Mouse (Mus musculus): ENCODE data around the gene Ccdc159. TPM values are rescaled to one million over a fixed set of nuclear protein-coding genes. Genes with fewer than 3 reads are reported as not detected.
A peak's percentile ranks its signal among the peaks of the same experiment; 100 is the strongest.

Gene Ccdc159
- total and polyA plus RNA-seq, 3 experiments = 3.0 to 4.9 (median 3.4) TPM

GRCm38 (mm10) chr9:21953600-21953999 is 26.3 kb downstream of the Ccdc159 start:
- DNase-seq = no peak
- Histone ChIP-seq H3K27me3 (ENCODE audit: control insufficient read depth, insufficient read depth, low read length) (no peaks in the 10 kb centered on the region), H3K36me3 (ENCODE audit: control insufficient read depth, insufficient read depth, low read length) (no peaks in the 10 kb centered on the region), H3K4me3 (no peak overlapping the region), H3K4me1 (ENCODE audit: control insufficient read depth, insufficient read depth, low read length) (no peaks in the 10 kb centered on the region), H3K27ac (no peak overlapping the region), H3K79me2 (replicated peaks; ENCODE audit: control insufficient read depth, insufficient read depth, low read length) (no peaks in the 10 kb centered on the region), H3K9ac (ENCODE audit: low read depth, low read length) (no peak overlapping the region)
- TF ChIP-seq CTCF (IDR thresholded peaks at IDR 0.05) (no peak), POLR2A (IDR thresholded peaks at IDR 0.05; ENCODE audit: insufficient read depth, low read depth, low read length) (no peak), EP300 (IDR thresholded peaks at IDR 0.05; ENCODE audit: insufficient read depth, low read depth, low read length) (no peak)
- intact Hi-C loops (cut with DNase I) = no loop called here
- WGBS = 5% methylated on average over 3 of the region's 3 CpGs

GRCm38 (mm10) chr9:21954635-21955034 is 27.4 kb downstream of the Ccdc159 start:
- intact Hi-C loops (cut with DNase I) = loop anchor here (2.0 kb wide), 2 partner anchors 30 to 48 kb away; partner anchors contain the start of genes Ccdc151 and Prkcsh
- no peaks in the 10 kb centered on the region for H3K36me3 ChIP-seq (ENCODE audit: control insufficient read depth, insufficient read depth, low read length)
- DNase-seq = no peak
- H3K27ac ChIP-seq = no peak overlapping the region
- H3K4me3 ChIP-seq = no peak overlapping the region
- no peak overlapping the region for H3K9ac ChIP-seq (ENCODE audit: low read depth, low read length)
- no peaks in the 10 kb centered on the region for H3K4me1 ChIP-seq (ENCODE audit: control insufficient read depth, insufficient read depth, low read length)
- H3K79me2 ChIP-seq (replicated peaks; ENCODE audit: control insufficient read depth, insufficient read depth, low read length) = no peaks in the 10 kb centered on the region
- no peaks in the 10 kb centered on the region for H3K27me3 ChIP-seq (ENCODE audit: control insufficient read depth, insufficient read depth, low read length)
- TF ChIP-seq CTCF (IDR thresholded peaks at IDR 0.05) = no peak
- TF ChIP-seq EP300 (IDR thresholded peaks at IDR 0.05; ENCODE audit: insufficient read depth, low read depth, low read length) = no peak
- no peak for TF ChIP-seq POLR2A (IDR thresholded peaks at IDR 0.05; ENCODE audit: insufficient read depth, low read depth, low read length)
- 70% methylated on average over 3 of the region's 3 CpGs for WGBS

- Histone ChIP-seq H3K4me1 (ENCODE audit: control insufficient read depth, insufficient read depth, low read length) (no peaks in the 10 kb centered on the region), H3K9ac (ENCODE audit: low read depth, low read length) (peak overlapping the region; percentile 35; the same call in 1 of the 2 replicates), H3K4me3 (peak overlapping the region; percentile 87), H3K36me3 (ENCODE audit: control insufficient read depth, insufficient read depth, low read length) (no peaks in the 10 kb centered on the region), H3K27ac (peak overlapping the region; percentile 98), H3K27me3 (ENCODE audit: control insufficient read depth, insufficient read depth, low read length) (no peaks in the 10 kb centered on the region), H3K79me2 (replicated peaks; ENCODE audit: control insufficient read depth, insufficient read depth, low read length) (no peaks in the 10 kb centered on the region)
- intact Hi-C loops (cut with DNase I) = loop anchor here (2.0 kb wide), 2 partner anchors 30 to 48 kb away; partner anchors contain the start of genes Ccdc151 and Prkcsh
- TF ChIP-seq EP300 (IDR thresholded peaks at IDR 0.05; ENCODE audit: insufficient read depth, low read depth, low read length) (0 out of 2 replicates have a peak, but pooled peaks have one; percentile 46), POLR2A (IDR thresholded peaks at IDR 0.05; ENCODE audit: insufficient read depth, low read depth, low read length) (no peak), CTCF (IDR thresholded peaks at IDR 0.05) (peak; percentile 55)
- WGBS = 2% methylated on average over 18 of the region's 18 CpGs
- no peak for DNase-seq
These were observed 27.9 kb downstream of the Ccdc159 start for GRCm38 (mm10) chr9:21955225-21955569.

- H3K79me2 ChIP-seq (replicated peaks; ENCODE audit: control insufficient read depth, insufficient read depth, low read length) = no peaks in the 10 kb centered on the region
- intact Hi-C loops (cut with DNase I) = loop anchor here (2.0 kb wide), 2 partner anchors 31 to 47 kb away; partner anchors contain the start of genes Ccdc151 and Prkcsh
- H3K27me3 ChIP-seq (ENCODE audit: control insufficient read depth, insufficient read depth, low read length) = no peaks in the 10 kb centered on the region
- WGBS = under 1% methylated on average over 54 of the region's 54 CpGs
- H3K9ac ChIP-seq (ENCODE audit: low read depth, low read length) = peak within 1 kb of the TSS; percentile 82
- no peaks in the 10 kb centered on the region for H3K36me3 ChIP-seq (ENCODE audit: control insufficient read depth, insufficient read depth, low read length)
- TF ChIP-seq EP300 (IDR thresholded peaks at IDR 0.05; ENCODE audit: insufficient read depth, low read depth, low read length) (peak; percentile 69), CTCF (IDR thresholded peaks at IDR 0.05) (no peak), POLR2A (IDR thresholded peaks at IDR 0.05; ENCODE audit: insufficient read depth, low read depth, low read length) (peak; percentile 71)
- peak within 1 kb of the TSS; percentile 98 for H3K27ac ChIP-seq
- peak within 1 kb of the TSS; percentile 87 for H3K4me3 ChIP-seq
- peak; percentile 99 for DNase-seq
- no peaks in the 10 kb centered on the region for H3K4me1 ChIP-seq (ENCODE audit: control insufficient read depth, insufficient read depth, low read length)
These were observed 28.5 kb downstream of the Ccdc159 start, which contains the start of gene Swsap1 for GRCm38 (mm10) chr9:21955570-21956281. Swsap1 (plus strand) TSS chr9:21955755.

- no peak overlapping the region for H3K27ac ChIP-seq
- no peak overlapping the region for H3K4me3 ChIP-seq
- DNase-seq = no peak
- H3K36me3 ChIP-seq (ENCODE audit: control insufficient read depth, insufficient read depth, low read length) = no peaks in the 10 kb centered on the region
- no peaks in the 10 kb centered on the region for H3K79me2 ChIP-seq (replicated peaks; ENCODE audit: control insufficient read depth, insufficient read depth, low read length)
- WGBS = 71% methylated on average over 5 of the region's 5 CpGs
- H3K4me1 ChIP-seq (ENCODE audit: control insufficient read depth, insufficient read depth, low read length) = no peaks in the 10 kb centered on the region; the same call in 1 of the 2 replicates
- no peaks in the 10 kb centered on the region for H3K27me3 ChIP-seq (ENCODE audit: control insufficient read depth, insufficient read depth, low read length)
- no peak for TF ChIP-seq EP300 (IDR thresholded peaks at IDR 0.05; ENCODE audit: insufficient read depth, low read depth, low read length)
- intact Hi-C loops (cut with DNase I) = no loop called here
- no peak overlapping the region for H3K9ac ChIP-seq (ENCODE audit: low read depth, low read length)
These were observed 31.1 kb downstream of the Ccdc159 start for GRCm38 (mm10) chr9:21958372-21958771.

GRCm38 (mm10) chr9:21959244-21959643 is 32.0 kb downstream of the Ccdc159 start:
- H3K4me3 ChIP-seq = no peak overlapping the region
- H3K27me3 ChIP-seq (ENCODE audit: control insufficient read depth, insufficient read depth, low read length) = no peaks in the 10 kb centered on the region
- intact Hi-C loops (cut with DNase I) = no loop called here
- H3K36me3 ChIP-seq (ENCODE audit: control insufficient read depth, insufficient read depth, low read length) = no peaks in the 10 kb centered on the region
- H3K4me1 ChIP-seq (ENCODE audit: control insufficient read depth, insufficient read depth, low read length) = no peaks in the 10 kb centered on the region; the same call in 1 of the 2 replicates
- H3K79me2 ChIP-seq (replicated peaks; ENCODE audit: control insufficient read depth, insufficient read depth, low read length) = no peaks in the 10 kb centered on the region
- no peak for TF ChIP-seq POLR2A (IDR thresholded peaks at IDR 0.05; ENCODE audit: insufficient read depth, low read depth, low read length)
- no peak for TF ChIP-seq CTCF (IDR thresholded peaks at IDR 0.05)
- no peak for TF ChIP-seq EP300 (IDR thresholded peaks at IDR 0.05; ENCODE audit: insufficient read depth, low read depth, low read length)
- H3K9ac ChIP-seq (ENCODE audit: low read depth, low read length) = no peak overlapping the region
- 92% methylated on average over 7 of the region's 7 CpGs for WGBS
- no peak for DNase-seq
- H3K27ac ChIP-seq = no peak overlapping the region

Data from heart, adult 2 months (tissue).